Mouse (Mus musculus) spleen, adult 2 months (tissue): Measurements from ENCODE around the gene Slc3a2. TPM values are rescaled to one million over a fixed set of nuclear protein-coding genes. Genes with fewer than 3 reads are reported as not detected.

Experiments used
- DNase-seq, 2 experiments: peaks; one replicate each; pipeline versions ENCODE4 v3.0.0 to v3.0.0-alpha.2; 2012 to 2021; ENCODE audit warnings: low spot score in 2 of 2, low read depth in 1 of 2
- H3K27ac ChIP-seq: fragments of 200-500 bp; 2 replicates; pipeline ENCODE4 v1.5.1; 2012; ENCODE audit warnings: low read length, inconsistent platforms; ENCODE audit not compliant: insufficient read depth
- H3K27me3 ChIP-seq: fragments of 200-500 bp; 2 replicates; pipeline ENCODE4 v1.6.1; 2012; ENCODE audit warnings: mild to moderate bottlenecking, moderate library complexity, low read length, inconsistent platforms; ENCODE audit not compliant: control insufficient read depth, insufficient read depth
- H3K36me3 ChIP-seq: fragments of 200-500 bp; 2 replicates; pipeline ENCODE4 v1.6.1; 2012; ENCODE audit warnings: mild to moderate bottlenecking, low read length, inconsistent platforms; ENCODE audit not compliant: control insufficient read depth, insufficient read depth
- H3K4me1 ChIP-seq: fragments of 200-500 bp; 2 replicates; pipeline ENCODE4 v1.6.1; 2011; ENCODE audit warnings: inconsistent platforms; ENCODE audit not compliant: control insufficient read depth, insufficient read depth, insufficient read length
- H3K4me3 ChIP-seq: fragments of 200-500 bp; 2 replicates; pipeline ENCODE4 v1.5.1; 2011; ENCODE audit warnings: mild to moderate bottlenecking, inconsistent platforms; ENCODE audit not compliant: insufficient read depth, insufficient read length; ENCODE audit errors: extremely low read depth
- CTCF ChIP-seq: fragments of 200-500 bp; IDR thresholded peaks from 2 replicates; pipeline ENCODE4 v1.5.1; 2011; ENCODE audit warnings: mild to moderate bottlenecking, inconsistent platforms; ENCODE audit not compliant: insufficient read depth, insufficient read length, insufficient replicate concordance; ENCODE audit errors: extremely low read depth
- POLR2A ChIP-seq: fragments of 200-500 bp; IDR thresholded peaks from 2 replicates; pipeline ENCODE4 v1.6.1; 2011; ENCODE audit warnings: low read depth, low read length, inconsistent platforms
- WGBS: fragments of 180-500 bp; shearing (Covaris S2); methylation state at CpG from one replicate; pipeline ENCODE4 v1.1.7; 2018; 5-methylcytosine and 5-hydroxymethylcytosine counted together
- polyA plus RNA-seq: library from polyadenylated mRNA; depleted of rRNA; stranded (reverse); fragments of >200 nt; gene quantifications from 2 replicates; pipeline ENCODE4 v1.2.3, GENCODE M21; 2012; rRNA removed

Slc3a2 gene
- polyA plus RNA-seq, 1 experiment: 122 TPM

- Histone ChIP-seq H3K4me3 (no peak overlapping the region), H3K27ac (no peak overlapping the region), H3K4me1 (peaks cover 2% of the 10 kb centered on the region; the same call in 1 of the 2 replicates), H3K36me3 (no peaks in the 10 kb centered on the region), H3K27me3 (peaks cover 6% of the 10 kb centered on the region; the same call in 1 of the 2 replicates)
- WGBS: 81% methylated on average over 5 of the region's 5 CpGs
- TF ChIP-seq CTCF (no peak), POLR2A (no peak)
- no peak for DNase-seq
Observed at GRCm38 (mm10) chr19:8665746-8666145, 57.4 kb downstream of the Slc3a2 start.

GRCm38 (mm10) chr19:8664859-8665258 lies 58.3 kb downstream of the Slc3a2 start:
- 74% methylated on average over 3 of the region's 3 CpGs for WGBS
- Histone ChIP-seq H3K4me3 (no peak overlapping the region), H3K4me1 (peaks cover 2% of the 10 kb centered on the region; the same call in 1 of the 2 replicates), H3K27ac (no peak overlapping the region), H3K27me3 (peaks cover 6% of the 10 kb centered on the region; the same call in 1 of the 2 replicates), H3K36me3 (no peaks in the 10 kb centered on the region)
- no peak for DNase-seq
- TF ChIP-seq POLR2A: no peak
- no peak for TF ChIP-seq CTCF

- H3K27me3 ChIP-seq: peaks cover 6% of the 10 kb centered on the region; the same call in 1 of the 2 replicates
- no peak for TF ChIP-seq POLR2A
- no peak for TF ChIP-seq CTCF
- H3K4me3 ChIP-seq: no peak overlapping the region
- DNase-seq: no peak
- 31% methylated on average over 9 of the region's 10 CpGs for WGBS
- H3K4me1 ChIP-seq: peaks cover 2% of the 10 kb centered on the region; the same call in 1 of the 2 replicates
- no peaks in the 10 kb centered on the region for H3K36me3 ChIP-seq
- H3K27ac ChIP-seq: no peak overlapping the region
Observed at GRCm38 (mm10) chr19:8663911-8664421, 59.2 kb downstream of the Slc3a2 start.

GRCm38 (mm10) chr19:8663360-8663839 lies 59.8 kb downstream of the Slc3a2 start, which contains the start of gene Chrm1:
Gene Chrm1, plus strand, starts transcription at chr19:8663789.
- DNase-seq: no peak
- no peak within 1 kb of the TSS for H3K27ac ChIP-seq
- no peaks in the 10 kb centered on the region for H3K36me3 ChIP-seq
- TF ChIP-seq POLR2A (no peak), CTCF (no peak)
- H3K4me3 ChIP-seq: no peak within 1 kb of the TSS
- peaks cover 6% of the 10 kb centered on the region; the same call in 1 of the 2 replicates for H3K27me3 ChIP-seq
- WGBS: 79% methylated on average over 9 of the region's 9 CpGs
- H3K4me1 ChIP-seq: peaks cover 2% of the 10 kb centered on the region; the same call in 1 of the 2 replicates

GRCm38 (mm10) chr19:8662337-8662736 lies 60.8 kb downstream of the Slc3a2 start:
- Histone ChIP-seq H3K27ac (no peak overlapping the region), H3K4me3 (no peak overlapping the region), H3K4me1 (peaks cover 2% of the 10 kb centered on the region; the same call in 1 of the 2 replicates), H3K27me3 (peaks cover 6% of the 10 kb centered on the region; the same call in 1 of the 2 replicates), H3K36me3 (no peaks in the 10 kb centered on the region)
- peak in 1 of 2 experiments; percentile 23 for DNase-seq
- TF ChIP-seq POLR2A (no peak), CTCF (peak; percentile 35; the same call in 1 of the 2 replicates)
- 8% methylated on average over 11 of the region's 11 CpGs for WGBS

- 2% methylated on average over 35 of the region's 35 CpGs for WGBS
- no peaks in the 10 kb centered on the region for H3K36me3 ChIP-seq
- H3K4me3 ChIP-seq: no peak overlapping the region
- H3K4me1 ChIP-seq: peaks cover 2% of the 10 kb centered on the region; the same call in 1 of the 2 replicates
- peaks cover 6% of the 10 kb centered on the region; the same call in 1 of the 2 replicates for H3K27me3 ChIP-seq
- TF ChIP-seq POLR2A: no peak
- TF ChIP-seq CTCF: no peak
- no peak for DNase-seq
- H3K27ac ChIP-seq: no peak overlapping the region
Observed at GRCm38 (mm10) chr19:8661821-8662307, 61.3 kb downstream of the Slc3a2 start.

Other genes with a start within 250 kb of the Slc3a2 start
- gene Slc22a8, start 132.1 kb downstream of the Slc3a2 start, polyA plus RNA-seq: 0.06 TPM in 1 of 2 replicates, not detected in the other
- 0.08 TPM in 1 of 2 replicates, not detected in the other for gene Slc22a6, start 105.3 kb downstream of the Slc3a2 start, polyA plus RNA-seq
- gene Chrm1, start 59.6 kb downstream of the Slc3a2 start, polyA plus RNA-seq: 0.05 and 0.07 TPM in 2 replicates
- gene Wdr74, start 12.5 kb upstream of the Slc3a2 start, polyA plus RNA-seq: 26.2 and 30.2 TPM in 2 replicates
- gene 1700092M07Rik, start 17.3 kb upstream of the Slc3a2 start, polyA plus RNA-seq: not detected in 2 replicates
- 52.8 and 53.0 TPM in 2 replicates for gene Stx5a, start 18.0 kb upstream of the Slc3a2 start, polyA plus RNA-seq
- 80.2 and 104 TPM in 2 replicates for gene Nxf1, start 33.7 kb upstream of the Slc3a2 start, polyA plus RNA-seq
- gene Tmem223, start 47.6 kb upstream of the Slc3a2 start, polyA plus RNA-seq: 86.1 and 135 TPM in 2 replicates
- gene Tmem179b, start 51.1 kb upstream of the Slc3a2 start, polyA plus RNA-seq: 87.9 and 117 TPM in 2 replicates
- 11.3 and 15.8 TPM in 2 replicates for gene Taf6l, start 63.0 kb upstream of the Slc3a2 start, polyA plus RNA-seq
- 27.9 and 30.3 TPM in 2 replicates for gene Polr2g, start 75.2 kb upstream of the Slc3a2 start, polyA plus RNA-seq
- gene Zbtb3, start 79.2 kb upstream of the Slc3a2 start, polyA plus RNA-seq: 2.4 and 2.5 TPM in 2 replicates
- 13.2 and 14.2 TPM in 2 replicates for gene Ttc9c, start 96.0 kb upstream of the Slc3a2 start, polyA plus RNA-seq
- gene Hnrnpul2, start 96.6 kb upstream of the Slc3a2 start, polyA plus RNA-seq: 22.0 and 25.4 TPM in 2 replicates
- not detected in 2 replicates for gene AC129217.1, start 106.4 kb upstream of the Slc3a2 start, polyA plus RNA-seq
- gene Bscl2, start 114.1 kb upstream of the Slc3a2 start, polyA plus RNA-seq: 91.7 and 116 TPM in 2 replicates
- 0.05 and 0.09 TPM in 2 replicates for gene Gng3, start 115.8 kb upstream of the Slc3a2 start, polyA plus RNA-seq
- gene Lrrn4cl, start 127.4 kb upstream of the Slc3a2 start, polyA plus RNA-seq: 0.23 and 0.27 TPM in 2 replicates
- 57.9 and 80.6 TPM in 2 replicates for gene Ubxn1, start 148.1 kb upstream of the Slc3a2 start, polyA plus RNA-seq
- gene Uqcc3, start 157.6 kb upstream of the Slc3a2 start, polyA plus RNA-seq: 20.8 and 27.9 TPM in 2 replicates
- 0.94 and 1.4 TPM in 2 replicates for gene Lbhd1, start 160.4 kb upstream of the Slc3a2 start, polyA plus RNA-seq
- gene Gm49403, start 160.6 kb upstream of the Slc3a2 start, polyA plus RNA-seq: not detected in 2 replicates
- 11.5 and 15.2 TPM in 2 replicates for gene 1810009A15Rik, start 165.5 kb upstream of the Slc3a2 start, polyA plus RNA-seq
- 1.2 TPM in 1 of 2 replicates, not detected in the other for gene Gm49416, start 165.6 kb upstream of the Slc3a2 start, polyA plus RNA-seq
- gene Ints5, start 169.6 kb upstream of the Slc3a2 start, polyA plus RNA-seq: 21.2 and 27.5 TPM in 2 replicates
- 85.2 and 86.9 TPM in 2 replicates for gene Ganab, start 174.7 kb upstream of the Slc3a2 start, polyA plus RNA-seq
- gene B3gat3, start 197.0 kb upstream of the Slc3a2 start, polyA plus RNA-seq: 86.0 and 93.4 TPM in 2 replicates
- gene Rom1, start 206.0 kb upstream of the Slc3a2 start, polyA plus RNA-seq: 10.0 and 11.9 TPM in 2 replicates
- 72.3 and 77.7 TPM in 2 replicates for gene Eml3, start 206.2 kb upstream of the Slc3a2 start, polyA plus RNA-seq
- gene Mta2, start 218.5 kb upstream of the Slc3a2 start, polyA plus RNA-seq: 35.0 and 37.7 TPM in 2 replicates
- gene Tut1, start 230.5 kb upstream of the Slc3a2 start, polyA plus RNA-seq: 18.3 and 22.3 TPM in 2 replicates
- 206 and 242 TPM in 2 replicates for gene Eef1g, start 243.7 kb upstream of the Slc3a2 start, polyA plus RNA-seq